Mouse (Mus musculus) lung, embryonic 15.5 days (tissue): ENCODE results near the gene Sec31a. TPM values are rescaled to one million over a fixed set of nuclear protein-coding genes. Genes with fewer than 3 reads are reported as not detected.

Source experiments
- ATAC-seq: fragments of 200-750 bp; cut with Nextera tagmentation; 2 replicates; pipeline ENCODE4 v1.8.0; 2017; ENCODE audit warnings: moderate number of reproducible peaks, borderline replicate concordance; ENCODE audit not compliant: low FRiP score, low TSS enrichment; ENCODE audit errors: extremely low read depth
- H3K27ac ChIP-seq: fragments of 300-500 bp; sonication (generic); 2 replicates; pipeline ENCODE4 v1.5.1; 2015; ENCODE audit warnings: moderate library complexity, mild to moderate bottlenecking, inconsistent platforms
- H3K27me3 ChIP-seq: fragments of 300-500 bp; sonication (generic); 2 replicates; pipeline ENCODE4 v1.6.1; 2015; ENCODE audit warnings: inconsistent platforms
- H3K36me3 ChIP-seq: fragments of 300-500 bp; sonication (generic); 2 replicates; pipeline ENCODE4 v1.6.1; 2015; ENCODE audit warnings: inconsistent platforms
- H3K4me1 ChIP-seq: fragments of 300-500 bp; sonication (generic); 2 replicates; pipeline ENCODE4 v1.6.1; 2015; ENCODE audit warnings: inconsistent platforms
- H3K4me2 ChIP-seq: fragments of 300-500 bp; sonication (generic); 2 replicates; pipeline ENCODE4 v1.6.1; 2015; ENCODE audit warnings: inconsistent platforms, mild to moderate bottlenecking, moderate library complexity
- H3K4me3 ChIP-seq: fragments of 300-500 bp; sonication (generic); 2 replicates; pipeline ENCODE4 v1.5.1; 2015; ENCODE audit warnings: mild to moderate bottlenecking, inconsistent platforms
- H3K9ac ChIP-seq: fragments of 300-500 bp; sonication (generic); 2 replicates; pipeline ENCODE4 v1.6.1; 2015; ENCODE audit warnings: inconsistent platforms
- H3K9me3 ChIP-seq: fragments of 300-500 bp; sonication (generic); 2 replicates; pipeline ENCODE4 v1.6.1; 2016; ENCODE audit warnings: inconsistent platforms
- WGBS: fragments of 180-500 bp; shearing (Covaris S2); methylation state at CpG from one replicate; pipeline ENCODE4 v1.1.7; 2015; 5-methylcytosine and 5-hydroxymethylcytosine counted together
- polyA plus RNA-seq: library from polyadenylated mRNA; unstranded; fragments of >200 nt; fragmentation: Nextera tagmentation; extraction: Ambion mirVana; gene quantifications from 2 replicates; pipeline ENCODE4 v1.2.1, GENCODE M21; 2015

The Sec31a gene
- polyA plus RNA-seq, 1 experiment from 2014 or later = 152 TPM

DNA sequence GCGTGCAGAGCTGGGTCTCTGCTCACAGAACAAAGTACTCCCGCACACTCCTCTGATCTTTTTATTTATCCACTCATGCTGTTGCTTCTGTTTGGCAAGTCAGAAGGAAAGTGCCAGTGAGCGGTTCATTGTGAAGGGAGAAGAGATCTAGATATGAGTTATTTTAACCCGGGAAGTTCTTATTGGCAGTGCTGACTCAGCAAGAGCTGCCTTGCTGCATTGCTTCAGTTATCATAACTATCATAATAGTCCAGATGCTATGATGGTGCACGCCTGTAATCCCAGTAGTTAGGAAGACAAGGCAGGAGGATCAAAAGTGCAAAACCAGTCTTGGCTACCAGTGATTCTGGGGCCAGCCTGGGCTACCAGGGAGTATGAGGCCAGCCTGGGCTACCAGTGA, 103.6 kb downstream of the Sec31a start:
- H3K4me2 ChIP-seq = no peak overlapping the region
- no peak for ATAC-seq
- H3K27ac ChIP-seq = no peak overlapping the region
- WGBS = 56% methylated on average over 5 of the region's 5 CpGs
- H3K36me3 ChIP-seq = no peaks in the 10 kb centered on the region
- no peaks in the 10 kb centered on the region for H3K4me1 ChIP-seq
- no peak overlapping the region for H3K9ac ChIP-seq
- H3K9me3 ChIP-seq = no peaks in the 10 kb centered on the region
- no peak overlapping the region for H3K4me3 ChIP-seq
- H3K27me3 ChIP-seq = 0 out of 2 replicates have a peak, but pooled peaks cover 3% of the 10 kb centered on the region

Other genes with a start within 250 kb of the Sec31a start
- 12.5 and 14.3 TPM in 2 replicates for gene Lin54, start 84.4 kb upstream of the Sec31a start, polyA plus RNA-seq
- 187 and 190 TPM in 2 replicates for gene Cops4, start 102.1 kb upstream of the Sec31a start, polyA plus RNA-seq
- 12.7 and 20.7 TPM in 2 replicates for gene Plac8, start 156.0 kb upstream of the Sec31a start, polyA plus RNA-seq